Mouse (Mus musculus) forebrain, embryonic 11.5 days (tissue): ENCODE measurements at regions not wholly inside any gene's neighbourhood (a gene's known extent, or its start where the extent isn't known, plus 50 kb on each side); places are given as distances from the start of the nearest gene placed in this dataset.

Experiments used
- ATAC-seq: fragments of 200-750 bp; cut with Nextera tagmentation; replicated peaks from 2 replicates; pipeline ENCODE4 v1.8.0; 2017; ENCODE audit warnings: moderate TSS enrichment; ENCODE audit not compliant: low FRiP score
- DNase-seq: peaks from one replicate; pipeline ENCODE4 v3.0.0-alpha.2; 2017; ENCODE audit warnings: low spot score
- H3K27ac ChIP-seq: fragments of 300-500 bp; sonication (generic); 2 replicates; pipeline ENCODE4 v1.5.1; 2014; ENCODE audit warnings: low read depth, low read length
- H3K27me3 ChIP-seq: fragments of 300-500 bp; sonication (generic); 2 replicates; pipeline ENCODE4 v1.6.1; 2014; ENCODE audit warnings: mild to moderate bottlenecking, low read length, mixed read lengths; ENCODE audit not compliant: control insufficient read depth, insufficient read depth
- H3K36me3 ChIP-seq: fragments of 300-500 bp; sonication (generic); 2 replicates; pipeline ENCODE4 v1.6.1; 2014; ENCODE audit warnings: mild to moderate bottlenecking, low read length, moderate library complexity, mixed read lengths; ENCODE audit not compliant: control insufficient read depth, insufficient read depth
- H3K4me1 ChIP-seq: fragments of 300-500 bp; sonication (generic); replicated peaks from 2 replicates; pipeline ENCODE4 v1.6.1; 2014; ENCODE audit warnings: low read length, mixed read lengths; ENCODE audit not compliant: control insufficient read depth, insufficient read depth
- H3K4me2 ChIP-seq: fragments of 300-500 bp; sonication (generic); 2 replicates; pipeline ENCODE4 v1.6.1; 2014; ENCODE audit warnings: low read depth, mild to moderate bottlenecking, low read length, moderate library complexity, mixed read lengths; ENCODE audit not compliant: severe bottlenecking
- H3K4me3 ChIP-seq: fragments of 300-500 bp; sonication (generic); 2 replicates; pipeline ENCODE4 v1.5.1; 2014; ENCODE audit warnings: low read depth, low read length
- H3K9ac ChIP-seq: fragments of 300-500 bp; sonication (generic); 2 replicates; pipeline ENCODE4 v1.6.1; 2014; ENCODE audit warnings: low read length
- H3K9me3 ChIP-seq: fragments of 300-500 bp; sonication (generic); 2 replicates; pipeline ENCODE4 v1.6.1; 2016; ENCODE audit warnings: low read length, mixed read lengths; ENCODE audit not compliant: control insufficient read depth
- WGBS: fragments of 180-500 bp; shearing (Covaris S2); extraction: QIAGEN DNeasy Blood & Tissue Kit; methylation state at CpG from one replicate; pipeline ENCODE4 v1.1.7; 2014; 5-methylcytosine and 5-hydroxymethylcytosine counted together

GRCm38 (mm10) chr13:102349493-102349892 is 343.9 kb upstream of the Cd180 start:
- no peak overlapping the region for H3K27ac ChIP-seq
- 78% methylated on average over 1 of the region's 1 CpGs for WGBS
- H3K9ac ChIP-seq, result no peak overlapping the region
- no peaks in the 10 kb centered on the region for H3K27me3 ChIP-seq
- no peak for DNase-seq
- no peaks in the 10 kb centered on the region for H3K36me3 ChIP-seq
- H3K4me2 ChIP-seq, result no peak overlapping the region
- no peaks in the 10 kb centered on the region for H3K9me3 ChIP-seq
- H3K4me3 ChIP-seq, result no peak overlapping the region
- no peak for ATAC-seq
- H3K4me1 ChIP-seq, result no peaks in the 10 kb centered on the region

GRCm38 (mm10) chr13:102352073-102352854 is 341.1 kb upstream of the Cd180 start:
- DNase-seq (no peak), ATAC-seq (no peak)
- Histone ChIP-seq H3K4me3 (no peak overlapping the region), H3K36me3 (no peaks in the 10 kb centered on the region), H3K27ac (no peak overlapping the region), H3K27me3 (no peaks in the 10 kb centered on the region), H3K9ac (no peak overlapping the region), H3K9me3 (no peaks in the 10 kb centered on the region), H3K4me2 (no peak overlapping the region), H3K4me1 (no peaks in the 10 kb centered on the region)
- WGBS, result 68% methylated on average over 10 of the region's 10 CpGs

GRCm38 (mm10) chr13:102355569-102355968 is 337.8 kb upstream of the Cd180 start:
- H3K4me3 ChIP-seq, result no peak overlapping the region
- no peaks in the 10 kb centered on the region for H3K4me1 ChIP-seq
- ATAC-seq (no peak), DNase-seq (no peak)
- no peak overlapping the region for H3K9ac ChIP-seq
- H3K4me2 ChIP-seq, result no peak overlapping the region
- no peak overlapping the region for H3K27ac ChIP-seq
- WGBS, result 54% methylated on average over 1 of the region's 1 CpGs
- H3K9me3 ChIP-seq, result no peaks in the 10 kb centered on the region
- H3K27me3 ChIP-seq, result no peaks in the 10 kb centered on the region
- H3K36me3 ChIP-seq, result no peaks in the 10 kb centered on the region

- H3K9me3 ChIP-seq, result no peaks in the 10 kb centered on the region
- no peaks in the 10 kb centered on the region; the same call in 1 of the 2 replicates for H3K4me1 ChIP-seq
- no peak overlapping the region for H3K9ac ChIP-seq
- no peaks in the 10 kb centered on the region for H3K27me3 ChIP-seq
- 21% methylated on average over 4 of the region's 4 CpGs for WGBS
- H3K4me2 ChIP-seq, result no peak overlapping the region
- DNase-seq (no peak), ATAC-seq (peak; percentile 88)
- H3K4me3 ChIP-seq, result no peak overlapping the region
- H3K27ac ChIP-seq, result no peak overlapping the region
- H3K36me3 ChIP-seq, result no peaks in the 10 kb centered on the region
Measured at GRCm38 (mm10) chr13:102372451-102373082, 320.8 kb upstream of the Cd180 start.

GRCm38 (mm10) chr13:102380667-102381066 is 312.7 kb upstream of the Cd180 start:
- H3K4me1 ChIP-seq, result no peaks in the 10 kb centered on the region
- no peak for ATAC-seq
- H3K27ac ChIP-seq, result no peak overlapping the region
- no peak overlapping the region for H3K4me3 ChIP-seq
- H3K9me3 ChIP-seq, result no peaks in the 10 kb centered on the region
- H3K9ac ChIP-seq, result no peak overlapping the region
- no peak overlapping the region for H3K4me2 ChIP-seq
- DNase-seq, result no peak
- WGBS, result 91% methylated on average over 2 of the region's 2 CpGs
- no peaks in the 10 kb centered on the region for H3K27me3 ChIP-seq
- no peaks in the 10 kb centered on the region for H3K36me3 ChIP-seq

GRCm38 (mm10) chr13:102391911-102392310 is 301.4 kb upstream of the Cd180 start:
- no peak overlapping the region for H3K27ac ChIP-seq
- no peaks in the 10 kb centered on the region for H3K4me1 ChIP-seq
- H3K9ac ChIP-seq, result no peak overlapping the region
- no peak overlapping the region for H3K4me2 ChIP-seq
- no peaks in the 10 kb centered on the region for H3K27me3 ChIP-seq
- no peaks in the 10 kb centered on the region for H3K36me3 ChIP-seq
- DNase-seq, result no peak
- no peak for ATAC-seq
- WGBS, result 74% methylated on average over 2 of the region's 2 CpGs
- H3K4me3 ChIP-seq, result no peak overlapping the region
- H3K9me3 ChIP-seq, result no peaks in the 10 kb centered on the region

GRCm38 (mm10) chr13:102392868-102393661 is 300.3 kb upstream of the Cd180 start:
- DNase-seq (no peak), ATAC-seq (peak; percentile 65)
- Histone ChIP-seq H3K4me1 (no peaks in the 10 kb centered on the region), H3K9ac (no peak overlapping the region), H3K27ac (no peak overlapping the region), H3K27me3 (no peaks in the 10 kb centered on the region), H3K4me2 (no peak overlapping the region), H3K9me3 (no peaks in the 10 kb centered on the region), H3K36me3 (no peaks in the 10 kb centered on the region), H3K4me3 (no peak overlapping the region)
- WGBS, result 15% methylated on average over 10 of the region's 10 CpGs

- H3K4me3 ChIP-seq, result no peak overlapping the region
- H3K4me1 ChIP-seq, result no peaks in the 10 kb centered on the region
- ATAC-seq (peak; percentile 49), DNase-seq (no peak)
- H3K36me3 ChIP-seq, result no peaks in the 10 kb centered on the region
- H3K9me3 ChIP-seq, result no peaks in the 10 kb centered on the region
- H3K27ac ChIP-seq, result no peak overlapping the region
- WGBS, result 32% methylated on average over 2 of the region's 2 CpGs
- H3K27me3 ChIP-seq, result no peaks in the 10 kb centered on the region
- H3K9ac ChIP-seq, result no peak overlapping the region
- no peak overlapping the region for H3K4me2 ChIP-seq
Measured at GRCm38 (mm10) chr13:102393662-102393970, 299.7 kb upstream of the Cd180 start.
